In genomic region chr5:93133445-93134244, GRCm38 (mm10) we compare ENCODE assay signal across 8 mouse cellular contexts. TPM values are rescaled to one million over a fixed set of nuclear protein-coding genes. Genes with fewer than 3 reads are reported as not detected.
DNase-seq lines count a peak whose midpoint lies in the region; ATAC-seq and TF ChIP-seq lines count a peak whose summit lies in the region.

No protein-coding gene starts in this region.

- peak overlapping the region; percentile 62; the same call in 1 of the 2 replicates for H3K27ac ChIP-seq in intestine, embryonic 14.5 days (ENCODE audit: low read depth)
- H3K27ac ChIP-seq in intestine, postnatal 0 days (ENCODE audit: low read depth, low read length), result no peak overlapping the region
- H3K27ac ChIP-seq in MEL (ENCODE audit: control insufficient read depth, low read depth, low read length), result peak overlapping the region; percentile 37
- H3K27ac ChIP-seq in forebrain, embryonic 15.5 days (replicated peaks), result peak overlapping the region; percentile 70
- peak overlapping the region; percentile 53 for H3K27ac ChIP-seq in stomach, embryonic 16.5 days (ENCODE audit: low read length)

- DNase-seq in intestine, embryonic 14.5 days (ENCODE audit: low spot score), result no peak
- peak; percentile 22 for DNase-seq in MEL (ENCODE audit: low read depth, low spot score)
- peak; percentile 50 to 89 for DNase-seq in left cerebral cortex, postnatal 25 days (ENCODE audit: low spot score in 2 of 2)
- no peak for DNase-seq in cerebellum, adult 9-10 months

- ATAC-seq in intestine, embryonic 14.5 days (replicated peaks; ENCODE audit: low FRiP score, low TSS enrichment, low read depth), result no peak
- no peak for ATAC-seq in intestine, postnatal 0 days
- peak; percentile 35 for ATAC-seq in forebrain, embryonic 15.5 days (replicated peaks)
- ATAC-seq in stomach, embryonic 16.5 days (ENCODE audit: insufficient read depth, low FRiP score), result no peak
- no peak for ATAC-seq in erythroblast, adult 5-6 weeks (replicated peaks; ENCODE audit: low FRiP score, poor library complexity, severe bottlenecking)

- no peak for TF ChIP-seq RAD21 in MEL (IDR thresholded peaks at IDR 0.05; ENCODE audit: low read depth, low read length)

- intact Hi-C loops in left cerebral cortex, postnatal 25 days (cut with DNase I), result no loop called here

- no peak overlapping the region for H3K4me3 ChIP-seq in intestine, embryonic 14.5 days (ENCODE audit: low read depth, low read length)
- no peak overlapping the region for H3K4me3 ChIP-seq in intestine, postnatal 0 days (ENCODE audit: low read depth, low read length)
- no peak overlapping the region for H3K4me3 ChIP-seq in MEL (ENCODE audit: control insufficient read depth in 1 of 2, insufficient read depth in 1 of 2, low read depth in 2 of 2, low read length in 2 of 2)
- H3K4me3 ChIP-seq in forebrain, embryonic 15.5 days, result 0 out of 2 replicates have a peak overlapping the region, but pooled peaks have one; percentile 2
- no peak overlapping the region for H3K4me3 ChIP-seq in stomach, embryonic 16.5 days (replicated peaks; ENCODE audit: low read length)

- peak overlapping the region; percentile 30 for H3K4me2 ChIP-seq in intestine, embryonic 14.5 days (ENCODE audit: low read length)
- no peak overlapping the region for H3K4me2 ChIP-seq in intestine, postnatal 0 days (replicated peaks; ENCODE audit: low read depth)
- peak overlapping the region; percentile 31 for H3K4me2 ChIP-seq in forebrain, embryonic 15.5 days (replicated peaks)
- H3K4me2 ChIP-seq in stomach, embryonic 16.5 days (ENCODE audit: low read depth, low read length), result no peak overlapping the region

- no peak for TF ChIP-seq POLR2A in MEL (IDR thresholded peaks at IDR 0.05; ENCODE audit: control insufficient read depth in 1 of 2, insufficient read depth in 1 of 2, low read depth in 1 of 2, low read length in 2 of 2, poor library complexity in 1 of 2)

- WGBS in intestine, embryonic 14.5 days, result 33% methylated on average over 10 of the region's 10 CpGs
- 53% methylated on average over 10 of the region's 10 CpGs for WGBS in intestine, postnatal 0 days
- WGBS in forebrain, embryonic 15.5 days, result 9% methylated on average over 10 of the region's 10 CpGs
- 44% methylated on average over 10 of the region's 10 CpGs for WGBS in stomach, embryonic 16.5 days

- H3K27me3 ChIP-seq in intestine, embryonic 14.5 days (replicated peaks; ENCODE audit: control insufficient read depth, insufficient read depth, low read length), result no peaks in the 10 kb centered on the region
- no peaks in the 10 kb centered on the region for H3K27me3 ChIP-seq in intestine, postnatal 0 days (replicated peaks; ENCODE audit: control insufficient read depth, insufficient read depth, low read length)
- no peaks in the 10 kb centered on the region for H3K27me3 ChIP-seq in MEL (ENCODE audit: control insufficient read depth in 1 of 2, insufficient read depth in 2 of 2, low read length in 2 of 2)
- no peaks in the 10 kb centered on the region for H3K27me3 ChIP-seq in forebrain, embryonic 15.5 days
- no peaks in the 10 kb centered on the region for H3K27me3 ChIP-seq in stomach, embryonic 16.5 days (ENCODE audit: control insufficient read depth, insufficient read depth, low read length)

- H3K9ac ChIP-seq in intestine, embryonic 14.5 days (ENCODE audit: low read length), result no peak overlapping the region
- H3K9ac ChIP-seq in intestine, postnatal 0 days (ENCODE audit: low read depth, low read length), result no peak overlapping the region
- no peak overlapping the region for H3K9ac ChIP-seq in MEL (ENCODE audit: control insufficient read depth, low read depth, low read length, poor library complexity, severe bottlenecking)
- H3K9ac ChIP-seq in forebrain, embryonic 15.5 days (replicated peaks), result no peak overlapping the region
- H3K9ac ChIP-seq in stomach, embryonic 16.5 days (ENCODE audit: low read length), result 0 out of 2 replicates have a peak overlapping the region, but pooled peaks have one; percentile 19

- peaks cover 33% of the 10 kb centered on the region for H3K79me2 ChIP-seq in MEL (ENCODE audit: control insufficient read depth, insufficient read depth, low read length, poor library complexity)

- TF ChIP-seq CTCF in intestine, postnatal 0 days (IDR thresholded peaks at IDR 0.05; ENCODE audit: low read depth), result no peak
- TF ChIP-seq CTCF in MEL (IDR thresholded peaks at IDR 0.05 in 2 of 3, conservative IDR thresholded peaks at IDR 0.05 in 1 of 3; ENCODE audit: control insufficient read depth in 1 of 3, insufficient read depth in 1 of 3, low read depth in 2 of 3, low read length in 3 of 3, poor library complexity in 1 of 3, severe bottlenecking in 1 of 3), result no peak

- no peaks in the 10 kb centered on the region for H3K9me3 ChIP-seq in intestine, embryonic 14.5 days (ENCODE audit: control insufficient read depth, low read length)
- peaks cover 2% of the 10 kb centered on the region; the same call in 1 of the 2 replicates for H3K9me3 ChIP-seq in intestine, postnatal 0 days (ENCODE audit: control insufficient read depth)
- H3K9me3 ChIP-seq in MEL (replicated peaks; ENCODE audit: insufficient read depth, low read length), result no peaks in the 10 kb centered on the region; the same call in 1 of the 2 replicates
- H3K9me3 ChIP-seq in forebrain, embryonic 15.5 days, result no peaks in the 10 kb centered on the region
- H3K9me3 ChIP-seq in stomach, embryonic 16.5 days (replicated peaks; ENCODE audit: control insufficient read depth, low read length), result no peaks in the 10 kb centered on the region

- peaks cover 63% of the 10 kb centered on the region for H3K4me1 ChIP-seq in intestine, embryonic 14.5 days (replicated peaks; ENCODE audit: control insufficient read depth, insufficient read depth, low read length)
- peaks cover under 1% of the 10 kb centered on the region for H3K4me1 ChIP-seq in intestine, postnatal 0 days (replicated peaks; ENCODE audit: control insufficient read depth, insufficient read depth, low read length)
- H3K4me1 ChIP-seq in MEL (ENCODE audit: control insufficient read depth in 1 of 2, insufficient read depth in 2 of 2, low read length in 2 of 2), result peaks cover 16 to 29% of the 10 kb centered on the region in 2 experiments
- peaks cover 57% of the 10 kb centered on the region for H3K4me1 ChIP-seq in forebrain, embryonic 15.5 days
- peaks cover 57% of the 10 kb centered on the region for H3K4me1 ChIP-seq in stomach, embryonic 16.5 days (ENCODE audit: control insufficient read depth, insufficient read depth, low read length)

- 0 out of 2 replicates have a peak, but pooled peaks cover 6% of the 10 kb centered on the region for H3K36me3 ChIP-seq in intestine, embryonic 14.5 days (ENCODE audit: control insufficient read depth, insufficient read depth, low read length)
- H3K36me3 ChIP-seq in intestine, postnatal 0 days (ENCODE audit: control insufficient read depth, insufficient read depth), result no peaks in the 10 kb centered on the region
- peaks cover 0 to 35% of the 10 kb centered on the region in 2 experiments; a peak in 3 of 4 replicates for H3K36me3 ChIP-seq in MEL (ENCODE audit: control insufficient read depth in 1 of 2, insufficient read depth in 2 of 2, low read length in 2 of 2)
- no peaks in the 10 kb centered on the region for H3K36me3 ChIP-seq in forebrain, embryonic 15.5 days
- H3K36me3 ChIP-seq in stomach, embryonic 16.5 days (ENCODE audit: control insufficient read depth, insufficient read depth, low read length), result peaks cover 6% of the 10 kb centered on the region; the same call in 1 of the 2 replicates

- peak in 1 of 2 experiments; percentile 24; a peak in 1 of 4 replicates for TF ChIP-seq EP300 in MEL (IDR thresholded peaks at IDR 0.05; ENCODE audit: low read depth in 1 of 2, low read length in 2 of 2)

TF ChIP-seq in MEL, 35 proteins besides CTCF, POLR2A, EP300 and RAD21:
- no peak for TF ChIP-seq KAT2A (conservative IDR thresholded peaks at IDR 0.05; ENCODE audit: low read depth, low read length)
- no peak for TF ChIP-seq NRF1 (IDR thresholded peaks at IDR 0.05; ENCODE audit: insufficient read depth, low read depth, low read length, poor library complexity, severe bottlenecking)
- peak; percentile 56; the same call in 1 of the 2 replicates for TF ChIP-seq GATA1 (IDR thresholded peaks at IDR 0.05; ENCODE audit: low read depth, low read length)
- TF ChIP-seq SIN3A (IDR thresholded peaks at IDR 0.05; ENCODE audit: low read length), result peak; percentile 20; the same call in 1 of the 2 replicates

RNA-seq across cellular contexts. Expression of gene Sept11, which starts 40.4 kb away (rescaled TPM):
- 178 and 186 TPM in 2 replicates for polyA plus RNA-seq in intestine, embryonic 14.5 days (2014; fragmentation: Nextera tagmentation; extraction: Ambion mirVana)
- polyA plus RNA-seq in intestine, postnatal 0 days (2015; fragmentation: Nextera tagmentation; extraction: Ambion mirVana), result 39.2 and 40.9 TPM in 2 replicates
- 34.9 and 46.7 TPM in 2 replicates for total RNA-seq in MEL (2012; rRNA removed)
- 100 to 1,000 TPM in 1 of 2 experiments, 10 to 100 TPM in 1; 87.2 to 245 TPM for polyA plus RNA-seq in MEL (2012; ENCODE audit: insufficient read depth in 1 of 2, insufficient read length in 2 of 2, low read depth in 1 of 2, low replicate concordance in 2 of 2, missing spikeins in 1 of 2)
- polyA plus RNA-seq in forebrain, embryonic 15.5 days (2015; fragmentation: Nextera tagmentation; extraction: Ambion mirVana), result 174 and 180 TPM in 2 replicates
- total RNA-seq in left cerebral cortex, postnatal 25 days (2021), result 100 to 1,000 TPM; 195 to 212 TPM
- 134 and 146 TPM in 2 replicates for polyA plus RNA-seq in stomach, embryonic 16.5 days (2015; fragmentation: Nextera tagmentation; extraction: Ambion mirVana)
- 12.7 and 13.0 TPM in 2 replicates for total RNA-seq in erythroblast, adult 5-6 weeks (2015; ENCODE audit: low replicate concordance)
- total RNA-seq in erythroblast, adult 5-6 weeks (2017; ENCODE audit: low replicate concordance), result 6.1 and 15.5 TPM in 2 replicates

Comparison
In these comparisons a context has a peak if more than half of its experiments do, and no peak if none do; other contexts are left out.
1. H3K4me2 ChIP-seq: peak in intestine, embryonic 14.5 days (single experiment) and forebrain, embryonic 15.5 days (single experiment); none in intestine, postnatal 0 days (single experiment) and stomach, embryonic 16.5 days (single experiment).
2. DNase-seq: peak in MEL (single experiment) and left cerebral cortex, postnatal 25 days (2 of 2); none in intestine, embryonic 14.5 days (single experiment) and cerebellum, adult 9-10 months (single experiment).